Mouse (Mus musculus): ENCODE data around the gene Ddost. TPM values are rescaled to one million over a fixed set of nuclear protein-coding genes. Genes with fewer than 3 reads are reported as not detected.

Gene Ddost
- polyA plus RNA-seq (2014; fragmentation: Nextera tagmentation; extraction: Ambion mirVana), result 269 and 310 TPM in 2 replicates

- Histone ChIP-seq H3K9me3 (replicated peaks; ENCODE audit: control insufficient read depth, low read length) (no peaks in the 10 kb centered on the region), H3K27ac (ENCODE audit: low read depth, low read length) (peak within 1 kb of the TSS; percentile 62; the same call in 1 of the 2 replicates), H3K27me3 (ENCODE audit: control insufficient read depth, insufficient read depth, low read length) (no peaks in the 10 kb centered on the region), H3K4me1 (ENCODE audit: control insufficient read depth, insufficient read depth, low read length) (peaks cover 16% of the 10 kb centered on the region), H3K36me3 (ENCODE audit: control insufficient read depth, insufficient read depth, low read length) (peaks cover 11% of the 10 kb centered on the region; the same call in 1 of the 2 replicates), H3K4me2 (peak within 1 kb of the TSS; percentile 90), H3K4me3 (ENCODE audit: low read depth, low read length) (peak within 1 kb of the TSS; percentile 77), H3K9ac (ENCODE audit: low read depth, low read length) (peak within 1 kb of the TSS; percentile 97)
- ATAC-seq (replicated peaks; ENCODE audit: insufficient number of reproducible peaks, low FRiP score, low TSS enrichment), result peak; percentile 97
- WGBS (ENCODE audit: insufficient replicate concordance), result under 1% methylated on average over 62 of the region's 64 CpGs
Observed at GRCm38 (mm10) chr4:138304340-138305104, at the start of gene Ddost. Ddost (plus strand) TSS chr4:138304730.

GRCm38 (mm10) chr4:138257116-138257687, 47.3 kb upstream of the Ddost start:
- H3K4me2 ChIP-seq, result no peak overlapping the region
- no peaks in the 10 kb centered on the region for H3K9me3 ChIP-seq (replicated peaks; ENCODE audit: control insufficient read depth, low read length)
- ATAC-seq (replicated peaks; ENCODE audit: insufficient number of reproducible peaks, low FRiP score, low TSS enrichment), result no peak
- WGBS (ENCODE audit: insufficient replicate concordance), result 75% methylated on average over 22 of the region's 22 CpGs
- H3K27ac ChIP-seq (ENCODE audit: low read depth, low read length), result no peak overlapping the region
- H3K4me1 ChIP-seq (ENCODE audit: control insufficient read depth, insufficient read depth, low read length), result peaks cover 4% of the 10 kb centered on the region
- H3K4me3 ChIP-seq (ENCODE audit: low read depth, low read length), result no peak overlapping the region
- peaks cover 55% of the 10 kb centered on the region for H3K27me3 ChIP-seq (ENCODE audit: control insufficient read depth, insufficient read depth, low read length)
- no peak overlapping the region for H3K9ac ChIP-seq (ENCODE audit: low read depth, low read length)
- no peaks in the 10 kb centered on the region for H3K36me3 ChIP-seq (ENCODE audit: control insufficient read depth, insufficient read depth, low read length)

GRCm38 (mm10) chr4:138258663-138259062, 45.9 kb upstream of the Ddost start:
- no peaks in the 10 kb centered on the region for H3K36me3 ChIP-seq (ENCODE audit: control insufficient read depth, insufficient read depth, low read length)

GRCm38 (mm10) chr4:138259482-138259881, 45.0 kb upstream of the Ddost start:
- 77% methylated on average over 5 of the region's 5 CpGs for WGBS (ENCODE audit: insufficient replicate concordance)
- Histone ChIP-seq H3K27ac (ENCODE audit: low read depth, low read length) (no peak overlapping the region), H3K9ac (ENCODE audit: low read depth, low read length) (no peak overlapping the region), H3K4me2 (no peak overlapping the region), H3K4me3 (ENCODE audit: low read depth, low read length) (no peak overlapping the region), H3K9me3 (replicated peaks; ENCODE audit: control insufficient read depth, low read length) (no peaks in the 10 kb centered on the region), H3K27me3 (ENCODE audit: control insufficient read depth, insufficient read depth, low read length) (peaks cover 46% of the 10 kb centered on the region), H3K36me3 (ENCODE audit: control insufficient read depth, insufficient read depth, low read length) (no peaks in the 10 kb centered on the region), H3K4me1 (ENCODE audit: control insufficient read depth, insufficient read depth, low read length) (peaks cover 8% of the 10 kb centered on the region; the same call in 1 of the 2 replicates)
- ATAC-seq (replicated peaks; ENCODE audit: insufficient number of reproducible peaks, low FRiP score, low TSS enrichment), result no peak

More at GRCm38 (mm10) chr4:138258663-138259062, 45.9 kb upstream of the Ddost start:
- no peak overlapping the region for H3K9ac ChIP-seq (ENCODE audit: low read depth, low read length)
- no peak overlapping the region for H3K27ac ChIP-seq (ENCODE audit: low read depth, low read length)
- no peak overlapping the region for H3K4me2 ChIP-seq
- H3K4me3 ChIP-seq (ENCODE audit: low read depth, low read length), result no peak overlapping the region
- 73% methylated on average over 7 of the region's 7 CpGs for WGBS (ENCODE audit: insufficient replicate concordance)
- H3K27me3 ChIP-seq (ENCODE audit: control insufficient read depth, insufficient read depth, low read length), result peaks cover 52% of the 10 kb centered on the region
- peaks cover 4% of the 10 kb centered on the region; the same call in 1 of the 2 replicates for H3K4me1 ChIP-seq (ENCODE audit: control insufficient read depth, insufficient read depth, low read length)
- ATAC-seq (replicated peaks; ENCODE audit: insufficient number of reproducible peaks, low FRiP score, low TSS enrichment), result no peak
- no peaks in the 10 kb centered on the region for H3K9me3 ChIP-seq (replicated peaks; ENCODE audit: control insufficient read depth, low read length)

GRCm38 (mm10) chr4:138261843-138262681, 42.5 kb upstream of the Ddost start:
- peak; percentile 82 for ATAC-seq (replicated peaks; ENCODE audit: insufficient number of reproducible peaks, low FRiP score, low TSS enrichment)
- H3K27me3 ChIP-seq (ENCODE audit: control insufficient read depth, insufficient read depth, low read length), result peaks cover 27% of the 10 kb centered on the region
- peaks cover 8% of the 10 kb centered on the region; the same call in 1 of the 2 replicates for H3K4me1 ChIP-seq (ENCODE audit: control insufficient read depth, insufficient read depth, low read length)
- peak overlapping the region; percentile 69 for H3K9ac ChIP-seq (ENCODE audit: low read depth, low read length)
- no peaks in the 10 kb centered on the region for H3K9me3 ChIP-seq (replicated peaks; ENCODE audit: control insufficient read depth, low read length)
- WGBS (ENCODE audit: insufficient replicate concordance), result 1% methylated on average over 72 of the region's 78 CpGs
- peak overlapping the region; percentile 92 for H3K4me2 ChIP-seq
- no peak overlapping the region for H3K27ac ChIP-seq (ENCODE audit: low read depth, low read length)
- peak overlapping the region; percentile 72 for H3K4me3 ChIP-seq (ENCODE audit: low read depth, low read length)
- no peaks in the 10 kb centered on the region for H3K36me3 ChIP-seq (ENCODE audit: control insufficient read depth, insufficient read depth, low read length)

GRCm38 (mm10) chr4:138267869-138268268, 36.7 kb upstream of the Ddost start:
- peaks cover 7% of the 10 kb centered on the region; the same call in 1 of the 2 replicates for H3K27me3 ChIP-seq (ENCODE audit: control insufficient read depth, insufficient read depth, low read length)
- 85% methylated on average over 10 of the region's 10 CpGs for WGBS (ENCODE audit: insufficient replicate concordance)
- no peaks in the 10 kb centered on the region for H3K9me3 ChIP-seq (replicated peaks; ENCODE audit: control insufficient read depth, low read length)
- ATAC-seq (replicated peaks; ENCODE audit: insufficient number of reproducible peaks, low FRiP score, low TSS enrichment), result no peak
- H3K36me3 ChIP-seq (ENCODE audit: control insufficient read depth, insufficient read depth, low read length), result no peaks in the 10 kb centered on the region
- H3K4me3 ChIP-seq (ENCODE audit: low read depth, low read length), result no peak overlapping the region
- H3K4me1 ChIP-seq (ENCODE audit: control insufficient read depth, insufficient read depth, low read length), result peaks cover 5% of the 10 kb centered on the region; the same call in 1 of the 2 replicates
- no peak overlapping the region for H3K4me2 ChIP-seq
- H3K9ac ChIP-seq (ENCODE audit: low read depth, low read length), result no peak overlapping the region
- no peak overlapping the region for H3K27ac ChIP-seq (ENCODE audit: low read depth, low read length)

GRCm38 (mm10) chr4:138272011-138272997, 32.2 kb upstream of the Ddost start:
- H3K9ac ChIP-seq (ENCODE audit: low read depth, low read length), result 0 out of 2 replicates have a peak overlapping the region, but pooled peaks have one; percentile 28
- no peaks in the 10 kb centered on the region for H3K36me3 ChIP-seq (ENCODE audit: control insufficient read depth, insufficient read depth, low read length)
- ATAC-seq (replicated peaks; ENCODE audit: insufficient number of reproducible peaks, low FRiP score, low TSS enrichment), result no peak
- H3K9me3 ChIP-seq (replicated peaks; ENCODE audit: control insufficient read depth, low read length), result no peaks in the 10 kb centered on the region
- no peak overlapping the region for H3K4me3 ChIP-seq (ENCODE audit: low read depth, low read length)
- no peak overlapping the region for H3K27ac ChIP-seq (ENCODE audit: low read depth, low read length)
- H3K27me3 ChIP-seq (ENCODE audit: control insufficient read depth, insufficient read depth, low read length), result peaks cover 8% of the 10 kb centered on the region; the same call in 1 of the 2 replicates
- H3K4me2 ChIP-seq, result no peak overlapping the region
- WGBS (ENCODE audit: insufficient replicate concordance), result 55% methylated on average over 14 of the region's 14 CpGs
- H3K4me1 ChIP-seq (ENCODE audit: control insufficient read depth, insufficient read depth, low read length), result no peaks in the 10 kb centered on the region

All from heart, embryonic 11.5 days (tissue).